ENCODE assay signal across 8 mouse cellular contexts in genomic region chr17:35534343-35534742, GRCm38 (mm10). TPM values are rescaled to one million over a fixed set of nuclear protein-coding genes. Genes with fewer than 3 reads are reported as not detected.
DNase-seq lines count a peak whose midpoint lies in the region; ATAC-seq lines count a peak whose summit lies in the region.

No protein-coding gene starts in this region.

- DNase-seq in ES-CJ7 (ENCODE audit: low read depth, low spot score): peak; percentile 90
- peak; percentile 40 for DNase-seq in brain, embryonic 18.5 days (ENCODE audit: low read depth, low spot score)
- peak; percentile 67 for DNase-seq in hindbrain, embryonic 10.5 days (ENCODE audit: low spot score)
- peak; percentile 47 for DNase-seq in layer of hippocampus, adult 9-10 months (ENCODE audit: low spot score)
- peak; percentile 70 for DNase-seq in lung, postnatal 25 days (ENCODE audit: low spot score)
- DNase-seq in right cerebral cortex, postnatal 10 days (ENCODE audit: low spot score in 2 of 2): peak; percentile 88 to 90
- DNase-seq in urinary bladder, postnatal 4 days (ENCODE audit: low spot score in 2 of 2): peak; percentile 54 to 78

- peaks cover 18% of the 10 kb centered on the region for H3K36me3 ChIP-seq in hindbrain, embryonic 10.5 days

- no peak overlapping the region for H3K27ac ChIP-seq in hindbrain, embryonic 10.5 days

- no peak overlapping the region for H3K4me3 ChIP-seq in hindbrain, embryonic 10.5 days

- H3K27me3 ChIP-seq in hindbrain, embryonic 10.5 days (ENCODE audit: insufficient read depth, poor library complexity, severe bottlenecking): no peaks in the 10 kb centered on the region

- no peaks in the 10 kb centered on the region for H3K9me3 ChIP-seq in hindbrain, embryonic 10.5 days

- ATAC-seq in erythroblast, adult 5-6 weeks (replicated peaks; ENCODE audit: low FRiP score, poor library complexity, severe bottlenecking): peak; percentile 79

- H3K4me1 ChIP-seq in hindbrain, embryonic 10.5 days (replicated peaks): peaks cover 21% of the 10 kb centered on the region; the same call in 1 of the 2 replicates

- WGBS in hindbrain, embryonic 10.5 days: 18% methylated on average over 6 of the region's 6 CpGs

RNA-seq across cellular contexts. Expression of gene Psors1c2, which starts 1.3 kb away (rescaled TPM):
- 1.3 TPM in 1 of 2 replicates, not detected in the other for total RNA-seq in erythroblast, adult 5-6 weeks (2015; ENCODE audit: low replicate concordance)
- not detected in 2 replicates for total RNA-seq in erythroblast, adult 5-6 weeks (2017; ENCODE audit: low replicate concordance)
- polyA plus RNA-seq in hindbrain, embryonic 10.5 days (2016; fragmentation: Nextera tagmentation; extraction: Ambion mirVana): 1.7 and 2.5 TPM in 2 replicates

RNA-seq across cellular contexts. Expression of gene Cchcr1, which starts 17.4 kb away (rescaled TPM):
- total RNA-seq in erythroblast, adult 5-6 weeks (2015; ENCODE audit: low replicate concordance): 4.2 and 9.4 TPM in 2 replicates
- total RNA-seq in erythroblast, adult 5-6 weeks (2017; ENCODE audit: low replicate concordance): 25.9 and 66.8 TPM in 2 replicates
- 19.6 and 25.4 TPM in 2 replicates for polyA plus RNA-seq in hindbrain, embryonic 10.5 days (2016; fragmentation: Nextera tagmentation; extraction: Ambion mirVana)

RNA-seq across cellular contexts. Expression of gene Cdsn, which starts 17.6 kb away (rescaled TPM):
- total RNA-seq in erythroblast, adult 5-6 weeks (2015; ENCODE audit: low replicate concordance): not detected in 2 replicates
- total RNA-seq in erythroblast, adult 5-6 weeks (2017; ENCODE audit: low replicate concordance): not detected in 2 replicates
- polyA plus RNA-seq in hindbrain, embryonic 10.5 days (2016; fragmentation: Nextera tagmentation; extraction: Ambion mirVana): 0.10 TPM in 1 of 2 replicates, not detected in the other

RNA-seq across cellular contexts. Expression of gene Tcf19, which starts 17.7 kb away (rescaled TPM):
- total RNA-seq in erythroblast, adult 5-6 weeks (2015; ENCODE audit: low replicate concordance): 18.4 and 30.3 TPM in 2 replicates
- 18.8 and 19.0 TPM in 2 replicates for total RNA-seq in erythroblast, adult 5-6 weeks (2017; ENCODE audit: low replicate concordance)
- polyA plus RNA-seq in hindbrain, embryonic 10.5 days (2016; fragmentation: Nextera tagmentation; extraction: Ambion mirVana): 54.5 and 57.0 TPM in 2 replicates

RNA-seq across cellular contexts. Expression of gene Pou5f1, which starts 28.5 kb away (rescaled TPM):
- total RNA-seq in erythroblast, adult 5-6 weeks (2015; ENCODE audit: low replicate concordance): 1.0 TPM in 1 of 2 replicates, not detected in the other
- total RNA-seq in erythroblast, adult 5-6 weeks (2017; ENCODE audit: low replicate concordance): not detected in 2 replicates
- not detected in 2 replicates for polyA plus RNA-seq in hindbrain, embryonic 10.5 days (2016; fragmentation: Nextera tagmentation; extraction: Ambion mirVana)

Comparison
In these comparisons a context has a peak if more than half of its experiments do, and no peak if none do; other contexts are left out.
1. DNase-seq: peak in every context shown above with its lines; median percentile 90 in ES-CJ7; 89 in right cerebral cortex, postnatal 10 days; 70 in lung, postnatal 25 days; 67 in hindbrain, embryonic 10.5 days; 66 in urinary bladder, postnatal 4 days; 47 in layer of hippocampus, adult 9-10 months; 40 in brain, embryonic 18.5 days.